ENCODE assay signal across 10 mouse cellular contexts in the genomic region with DNA sequence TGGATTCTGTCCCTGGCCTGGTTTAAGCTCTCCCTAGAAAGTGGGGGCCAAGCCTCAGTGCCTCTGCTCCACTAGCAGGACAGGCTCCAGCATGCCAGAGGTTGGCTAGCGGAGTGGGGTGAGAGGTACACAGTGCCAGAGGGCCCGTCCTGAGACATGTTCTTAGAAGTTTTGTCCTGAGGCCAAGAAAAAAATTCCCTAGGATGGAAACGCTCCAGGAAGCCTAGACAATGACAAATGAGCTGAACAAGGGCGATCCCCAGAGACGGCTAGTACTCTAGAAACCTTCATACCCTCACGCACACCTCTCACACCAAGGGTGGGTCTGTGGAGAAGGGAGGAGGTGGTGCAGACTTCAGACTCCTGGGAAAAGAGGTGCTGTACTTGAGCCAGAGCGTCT.
DNase-seq lines count a peak whose midpoint lies in the region; ATAC-seq lines count a peak whose summit lies in the region.
"Had no signal": no experiment of that assay in that cellular context is flagged by ENCODE, and none has a peak within 500 bp of the region (broad histone marks: within the 10 kb centered on the region; RNA-seq: fewer than 3 reads in every experiment).

No protein-coding gene starts in this region.

- no peak overlapping the region for H3K27ac ChIP-seq in heart, embryonic 10.5 days
- H3K27ac ChIP-seq in lung, embryonic 15.5 days: peak overlapping the region; percentile 60
- H3K27ac ChIP-seq: embryonic facial prominence, embryonic 13.5 days had no signal

- no peak overlapping the region for H3K9ac ChIP-seq in lung, embryonic 15.5 days
- H3K9ac ChIP-seq: embryonic facial prominence, embryonic 13.5 days had no signal

- H3K9me3 ChIP-seq in heart, embryonic 10.5 days: no peaks in the 10 kb centered on the region
- H3K9me3 ChIP-seq in lung, embryonic 15.5 days: no peaks in the 10 kb centered on the region
- H3K9me3 ChIP-seq: embryonic facial prominence, embryonic 13.5 days had no signal

- DNase-seq in heart, adult 8-10 months (ENCODE audit: low spot score): peak; percentile 57
- DNase-seq in heart, embryonic 10.5 days (ENCODE audit: low spot score): no peak
- DNase-seq in adipocyte (ENCODE audit: low spot score): peak; percentile 84
- DNase-seq in heart, adult 9 months (ENCODE audit: low spot score in 2 of 2): peak; percentile 56 to 63
- DNase-seq in right cerebral cortex, postnatal 4 days: no peak
- DNase-seq in ovary, postnatal 10 days (ENCODE audit: low spot score): no peak
- DNase-seq in cerebellum, postnatal 36 days: no peak
- DNase-seq: liver had no signal

- H3K4me2 ChIP-seq in lung, embryonic 15.5 days: peak overlapping the region; percentile 23; the same call in 1 of the 2 replicates
- H3K4me2 ChIP-seq: embryonic facial prominence, embryonic 13.5 days had no signal

- peaks cover 10% of the 10 kb centered on the region; the same call in 1 of the 2 replicates for H3K4me1 ChIP-seq in heart, embryonic 10.5 days
- peaks cover 40% of the 10 kb centered on the region for H3K4me1 ChIP-seq in lung, embryonic 15.5 days

- ATAC-seq in lung, embryonic 15.5 days (ENCODE audit: borderline replicate concordance, extremely low read depth, low FRiP score, low TSS enrichment): peak; percentile 60; the same call in 1 of the 2 replicates

- no peak overlapping the region for H3K4me3 ChIP-seq in heart, embryonic 10.5 days
- H3K4me3 ChIP-seq in lung, embryonic 15.5 days: no peak overlapping the region
- H3K4me3 ChIP-seq: embryonic facial prominence, embryonic 13.5 days had no signal

- no peaks in the 10 kb centered on the region; the same call in 1 of the 2 replicates for H3K27me3 ChIP-seq in heart, embryonic 10.5 days (ENCODE audit: insufficient read depth, poor library complexity, severe bottlenecking)
- H3K27me3 ChIP-seq in lung, embryonic 15.5 days: no peaks in the 10 kb centered on the region
- H3K27me3 ChIP-seq: embryonic facial prominence, embryonic 13.5 days had no signal

- H3K36me3 ChIP-seq in heart, embryonic 10.5 days: no peaks in the 10 kb centered on the region
- H3K36me3 ChIP-seq in lung, embryonic 15.5 days: no peaks in the 10 kb centered on the region
- H3K36me3 ChIP-seq: embryonic facial prominence, embryonic 13.5 days had no signal

- 66% methylated on average over 7 of the region's 7 CpGs for WGBS in heart, embryonic 10.5 days
- WGBS in lung, embryonic 15.5 days: 10% methylated on average over 7 of the region's 7 CpGs

Comparison
In these comparisons a context has a peak if more than half of its experiments do, and no peak if none do; other contexts are left out.
1. DNase-seq: peak in heart, adult 8-10 months (single experiment), adipocyte (single experiment) and heart, adult 9 months (2 of 2); none in heart, embryonic 10.5 days (single experiment), right cerebral cortex, postnatal 4 days (single experiment), ovary, postnatal 10 days (single experiment) and cerebellum, postnatal 36 days (0 of 2).